In the genomic region with DNA sequence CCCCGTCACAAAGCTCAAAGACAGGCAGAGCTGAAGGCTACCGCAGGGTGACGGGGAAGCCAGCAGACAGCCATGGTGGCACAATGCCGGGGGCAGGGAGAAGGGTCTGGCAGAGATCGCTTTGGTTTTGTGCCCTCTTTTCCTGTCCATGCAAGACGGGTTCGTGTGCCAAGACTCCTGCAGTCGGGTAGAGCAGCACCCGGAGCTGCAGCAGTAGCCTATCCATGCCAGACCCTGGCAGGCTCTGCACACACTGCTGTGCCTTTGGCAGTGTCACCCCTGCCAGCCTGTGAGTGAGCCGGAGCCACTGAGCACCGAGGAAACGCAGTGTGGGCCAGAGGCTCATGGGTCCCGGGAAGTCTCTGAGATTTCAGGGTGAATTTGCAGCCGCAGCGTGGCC, we compare ENCODE assay signal across 8 mouse cellular contexts.
A peak's percentile ranks its signal among the peaks of the same experiment; 100 is the strongest.
DNase-seq lines count a peak whose midpoint lies in the region; ATAC-seq and TF ChIP-seq lines count a peak whose summit lies in the region.

No protein-coding gene starts in this region.

- H3K36me3 ChIP-seq in intestine, embryonic 15.5 days = no peaks in the 10 kb centered on the region
- H3K36me3 ChIP-seq in intestine, embryonic 16.5 days (ENCODE audit: control insufficient read depth, insufficient read depth, low read length) = no peaks in the 10 kb centered on the region
- no peaks in the 10 kb centered on the region for H3K36me3 ChIP-seq in midbrain, embryonic 13.5 days

- 0 out of 2 replicates have a peak, but pooled peaks cover 6% of the 10 kb centered on the region for H3K27me3 ChIP-seq in intestine, embryonic 15.5 days (replicated peaks)
- no peaks in the 10 kb centered on the region for H3K27me3 ChIP-seq in intestine, embryonic 16.5 days (replicated peaks; ENCODE audit: control insufficient read depth, insufficient read depth, low read length)
- no peaks in the 10 kb centered on the region for H3K27me3 ChIP-seq in midbrain, embryonic 13.5 days

- no peak for ATAC-seq in intestine, embryonic 15.5 days
- no peak for ATAC-seq in intestine, embryonic 16.5 days
- ATAC-seq in cerebellum, adult (ENCODE audit: insufficient number of reproducible peaks, low FRiP score, low TSS enrichment) = peak; percentile 72
- ATAC-seq in midbrain, embryonic 13.5 days = no peak

- H3K4me2 ChIP-seq in intestine, embryonic 15.5 days (replicated peaks) = no peak overlapping the region
- no peak overlapping the region for H3K4me2 ChIP-seq in intestine, embryonic 16.5 days (ENCODE audit: low read depth, low read length)
- H3K4me2 ChIP-seq in midbrain, embryonic 13.5 days (replicated peaks) = 0 out of 2 replicates have a peak overlapping the region, but pooled peaks have one; percentile 14

- H3K9me3 ChIP-seq in intestine, embryonic 15.5 days = no peaks in the 10 kb centered on the region
- H3K9me3 ChIP-seq in intestine, embryonic 16.5 days (ENCODE audit: control insufficient read depth, low read length) = no peaks in the 10 kb centered on the region
- H3K9me3 ChIP-seq in midbrain, embryonic 13.5 days = no peaks in the 10 kb centered on the region

- TF ChIP-seq POLR2A in cortical plate, adult 2 months (IDR thresholded peaks at IDR 0.05; ENCODE audit: extremely low read depth, insufficient read depth, low read length) = no peak

- H3K9ac ChIP-seq in intestine, embryonic 15.5 days = 0 out of 2 replicates have a peak overlapping the region, but pooled peaks have one; percentile 5
- no peak overlapping the region for H3K9ac ChIP-seq in intestine, embryonic 16.5 days (ENCODE audit: low read depth, low read length)
- no peak overlapping the region for H3K9ac ChIP-seq in midbrain, embryonic 13.5 days (replicated peaks)

- 84% methylated on average over 15 of the region's 15 CpGs for WGBS in intestine, embryonic 15.5 days
- WGBS in intestine, embryonic 16.5 days = 79% methylated on average over 15 of the region's 15 CpGs
- 87% methylated on average over 15 of the region's 15 CpGs for WGBS in midbrain, embryonic 13.5 days

- no peak for TF ChIP-seq CTCF in cortical plate, adult 2 months (IDR thresholded peaks at IDR 0.05; ENCODE audit: extremely low read depth, insufficient read depth, low read length)

- no peak overlapping the region for H3K27ac ChIP-seq in intestine, embryonic 15.5 days
- no peak overlapping the region for H3K27ac ChIP-seq in intestine, embryonic 16.5 days (ENCODE audit: low read length)
- H3K27ac ChIP-seq in cortical plate, adult 2 months (ENCODE audit: insufficient read depth, low read length) = no peak overlapping the region
- no peak overlapping the region for H3K27ac ChIP-seq in midbrain, embryonic 13.5 days

- H3K4me3 ChIP-seq in intestine, embryonic 15.5 days (replicated peaks) = no peak overlapping the region
- H3K4me3 ChIP-seq in intestine, embryonic 16.5 days (ENCODE audit: low read length) = no peak overlapping the region
- peak overlapping the region; percentile 8; the same call in 1 of the 2 replicates for H3K4me3 ChIP-seq in cortical plate, adult 2 months (ENCODE audit: insufficient read depth, low read length)
- no peak overlapping the region for H3K4me3 ChIP-seq in midbrain, embryonic 13.5 days (replicated peaks)

- DNase-seq in ovary, postnatal 10 days (ENCODE audit: low spot score) = no peak
- DNase-seq in urinary bladder, postnatal 10 days (ENCODE audit: low spot score) = no peak
- DNase-seq in heart, adult 11 months = no peak

- 0 out of 2 replicates have a peak, but pooled peaks cover 8% of the 10 kb centered on the region for H3K4me1 ChIP-seq in intestine, embryonic 15.5 days (replicated peaks)
- H3K4me1 ChIP-seq in intestine, embryonic 16.5 days (ENCODE audit: control insufficient read depth, insufficient read depth, low read length) = no peaks in the 10 kb centered on the region
- H3K4me1 ChIP-seq in cortical plate, adult 2 months (ENCODE audit: control insufficient read depth, insufficient read depth, low read length) = no peaks in the 10 kb centered on the region
- no peaks in the 10 kb centered on the region; the same call in 1 of the 2 replicates for H3K4me1 ChIP-seq in midbrain, embryonic 13.5 days (replicated peaks)
